ENCODE assay signal across 7 mouse cellular contexts in the genomic region with DNA sequence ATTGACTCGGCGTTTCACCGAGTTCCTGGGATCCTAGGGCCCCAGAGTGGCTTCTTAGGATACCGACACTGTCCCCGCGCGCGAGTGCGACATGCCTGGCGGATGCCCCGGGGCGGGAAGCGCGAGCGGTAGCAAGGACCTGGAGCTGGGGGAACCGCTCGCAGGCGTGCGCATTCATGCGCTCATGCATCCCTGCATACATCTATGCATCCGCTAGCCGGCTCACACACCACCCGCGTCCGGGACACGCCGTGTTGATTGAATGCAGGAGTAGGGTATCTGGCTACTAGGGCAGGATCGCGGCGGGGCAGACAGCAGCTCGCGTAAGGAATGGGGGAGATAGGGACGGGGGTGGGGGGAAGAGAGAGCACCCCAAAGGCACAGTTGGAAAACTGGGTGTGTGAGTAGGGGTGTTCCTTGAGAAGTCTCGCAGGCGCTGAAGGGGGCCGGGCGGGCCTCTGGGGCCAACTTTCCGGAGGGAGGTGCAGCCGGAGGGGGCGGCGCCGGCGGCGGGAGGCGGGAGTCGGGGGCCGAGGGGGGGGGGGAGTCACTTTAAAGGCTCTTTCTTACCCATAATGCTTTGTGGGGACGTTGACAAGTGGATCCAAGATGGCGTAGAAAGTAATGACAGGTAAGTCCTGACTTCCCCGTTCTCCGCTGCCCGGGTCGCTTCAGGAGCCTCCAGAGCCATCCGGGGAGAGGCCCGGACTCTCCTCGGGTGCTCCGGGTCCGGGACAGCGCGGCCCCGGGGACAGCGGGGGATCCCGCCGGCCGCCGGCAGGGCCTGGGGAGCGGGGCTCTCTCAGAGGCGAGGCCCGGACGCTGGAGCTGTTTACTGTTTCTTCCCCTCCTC. TPM values are rescaled to one million over a fixed set of nuclear protein-coding genes. Genes with fewer than 3 reads are reported as not detected.
DNase-seq lines count a peak whose midpoint lies in the region; TF ChIP-seq lines count a peak whose summit lies in the region.

A gene (plus strand): TSS at position 580 of the 853 bp plus-strand sequence.

- peak within 1 kb of the TSS; percentile 83 for H3K4me3 ChIP-seq in cortical plate, adult 2 months (ENCODE audit: insufficient read depth, low read length)
- H3K4me3 ChIP-seq in midbrain, embryonic 10.5 days: peak within 1 kb of the TSS; percentile 98

- H3K9me3 ChIP-seq in midbrain, embryonic 10.5 days (replicated peaks): no peaks in the 10 kb centered on the region

- peaks cover 3% of the 10 kb centered on the region; the same call in 1 of the 2 replicates for H3K4me1 ChIP-seq in cortical plate, adult 2 months (ENCODE audit: control insufficient read depth, insufficient read depth, low read length)
- peaks cover 21% of the 10 kb centered on the region for H3K4me1 ChIP-seq in midbrain, embryonic 10.5 days

- intact Hi-C loops in left cerebral cortex, postnatal 36 days (cut with DNase I): loop anchor here (5.0 kb wide), 1 partner anchor 35 kb away; no protein-coding TSS in a partner anchor

- no peak within 1 kb of the TSS for H3K27ac ChIP-seq in cortical plate, adult 2 months (ENCODE audit: insufficient read depth, low read length)
- H3K27ac ChIP-seq in midbrain, embryonic 10.5 days (replicated peaks): peak within 1 kb of the TSS; percentile 93

- peak; percentile 86 for DNase-seq in adrenal gland, adult 2 months
- DNase-seq in gastrocnemius, adult 8-10 months (ENCODE audit: low spot score in 2 of 2): peak; percentile 15 to 18
- peak; percentile 93 for DNase-seq in induced T-regulatory cell, adult 2 months (ENCODE audit: low read depth)
- peak; percentile 58 to 62 for DNase-seq in left cerebral cortex, postnatal 36 days (ENCODE audit: low spot score in 2 of 2)
- peak; percentile 85 for DNase-seq in midbrain, embryonic 10.5 days (ENCODE audit: low spot score)
- DNase-seq in right cerebral cortex, postnatal 36 days (ENCODE audit: low spot score in 2 of 2): peak; percentile 32 to 36

- peaks cover 33% of the 10 kb centered on the region for H3K36me3 ChIP-seq in midbrain, embryonic 10.5 days

- TF ChIP-seq POLR2A in cortical plate, adult 2 months (IDR thresholded peaks at IDR 0.05; ENCODE audit: extremely low read depth, insufficient read depth, low read length): 0 out of 2 replicates have a peak, but pooled peaks have one; percentile 21

- no peak for TF ChIP-seq CTCF in cortical plate, adult 2 months (IDR thresholded peaks at IDR 0.05; ENCODE audit: extremely low read depth, insufficient read depth, low read length)

- H3K27me3 ChIP-seq in midbrain, embryonic 10.5 days (ENCODE audit: low read depth, poor library complexity, severe bottlenecking): peaks cover 12% of the 10 kb centered on the region

- WGBS in midbrain, embryonic 10.5 days: under 1% methylated on average over 67 of the region's 70 CpGs

RNA-seq across cellular contexts. Expression of the gene that starts here (rescaled TPM):
- total RNA-seq in adrenal gland, adult 2 months (2021): 10 to 100 TPM; 20.3 to 30.5 TPM
- 18.4 and 23.3 TPM in 2 replicates for polyA plus RNA-seq in adrenal gland, adult 2 months (2012; rRNA removed)
- polyA plus RNA-seq in cortical plate, adult 2 months (2012; rRNA removed): 17.1 TPM in 2 replicates
- 10 to 100 TPM; 17.3 to 21.4 (median 17.9) TPM for total RNA-seq in gastrocnemius, adult 8-10 months (2022)
- total RNA-seq in left cerebral cortex, postnatal 36 days (2021): 10 to 100 TPM; 41.4 to 54.6 TPM
- 19.0 and 21.6 TPM in 2 replicates for polyA plus RNA-seq in midbrain, embryonic 10.5 days (2016; fragmentation: Nextera tagmentation; extraction: Ambion mirVana)

Comparison
In these comparisons a context has a peak if more than half of its experiments do, and no peak if none do; other contexts are left out.
1. DNase-seq: peak in every context shown above with its lines; median percentile 93 in induced T-regulatory cell, adult 2 months; 86 in adrenal gland, adult 2 months; 85 in midbrain, embryonic 10.5 days; 60 in left cerebral cortex, postnatal 36 days; 34 in right cerebral cortex, postnatal 36 days; 16 in gastrocnemius, adult 8-10 months.